Comparison of ENCODE assay signal across 8 mouse cellular contexts in the genomic region with DNA sequence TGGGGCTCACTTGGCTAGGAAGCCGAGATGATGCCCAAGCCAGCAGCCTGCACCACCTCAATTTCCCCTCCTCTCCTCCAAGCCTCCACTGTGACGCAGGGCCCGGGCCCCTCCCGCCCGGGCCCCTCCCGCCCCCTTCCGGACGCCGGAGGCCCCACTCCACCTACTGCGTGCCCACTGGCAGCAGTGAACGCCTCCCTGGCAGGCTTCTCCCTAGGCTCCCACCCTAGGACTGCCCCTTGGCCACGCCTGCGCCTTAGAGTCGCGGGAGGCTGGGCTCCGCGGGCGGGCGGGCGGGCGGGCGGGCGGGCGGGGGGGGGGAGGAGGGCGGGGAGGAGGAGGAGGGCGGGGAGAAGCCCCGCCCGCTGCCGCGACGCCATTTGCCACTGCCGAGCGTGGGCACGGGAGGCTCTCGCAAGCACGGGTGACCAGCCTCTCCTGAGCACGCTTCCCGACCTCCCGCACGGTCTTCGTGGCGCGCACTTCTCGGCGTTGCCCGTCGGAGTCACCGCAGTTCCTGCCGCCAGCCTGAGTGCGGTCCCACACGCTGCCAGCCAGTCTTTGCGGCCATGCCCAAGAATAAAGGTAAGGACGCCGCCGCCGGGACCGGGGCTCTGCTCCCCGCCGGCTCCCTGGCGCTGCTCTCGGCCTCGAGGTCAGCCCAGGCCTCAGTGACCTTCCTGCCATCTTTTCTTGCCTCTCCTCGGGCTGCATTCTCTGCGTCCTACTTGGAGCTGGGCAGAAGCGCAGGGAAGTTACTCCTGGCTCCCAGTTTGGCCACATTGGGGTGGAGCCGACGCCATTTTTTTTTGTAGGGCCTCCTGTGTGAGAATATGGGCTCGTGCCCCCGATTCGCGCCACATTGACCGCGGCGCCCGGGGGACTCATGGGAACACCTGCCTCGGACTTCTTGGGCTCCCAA. TPM values are rescaled to one million over a fixed set of nuclear protein-coding genes. Genes with fewer than 3 reads are reported as not detected.
DNase-seq lines count a peak whose midpoint lies in the region; ATAC-seq lines count a peak whose summit lies in the region.

A gene (plus strand): TSS at position 348 of the 922 bp plus-strand sequence.

- no peaks in the 10 kb centered on the region for H3K27me3 ChIP-seq in hindbrain, embryonic 11.5 days (ENCODE audit: control insufficient read depth, insufficient read depth, low read length)

- peak within 1 kb of the TSS; percentile 58; the same call in 1 of the 2 replicates for H3K27ac ChIP-seq in hindbrain, embryonic 11.5 days (ENCODE audit: low read depth, low read length)

- H3K4me1 ChIP-seq in hindbrain, embryonic 11.5 days (replicated peaks; ENCODE audit: control insufficient read depth, insufficient read depth, low read length), result no peaks in the 10 kb centered on the region

- H3K9ac ChIP-seq in hindbrain, embryonic 11.5 days (ENCODE audit: low read depth, low read length), result peak within 1 kb of the TSS; percentile 62

- no peaks in the 10 kb centered on the region for H3K36me3 ChIP-seq in hindbrain, embryonic 11.5 days (ENCODE audit: control insufficient read depth, insufficient read depth, low read length)

- peak within 1 kb of the TSS; percentile 36 for H3K4me2 ChIP-seq in hindbrain, embryonic 11.5 days (replicated peaks; ENCODE audit: low read depth, low read length)

- WGBS in hindbrain, embryonic 11.5 days, result 22% methylated on average over 37 of the region's 76 CpGs

- peak; percentile 87 for DNase-seq in MN1 (ENCODE audit: low spot score)
- DNase-seq in cerebellum, adult 9-10 months, result peak; percentile 64
- DNase-seq in frontal cortex, adult 2 months (ENCODE audit: extremely low spot score in 1 of 2, low spot score in 1 of 2), result peak; percentile 14 to 48
- DNase-seq in hindbrain, embryonic 11.5 days (ENCODE audit: low spot score), result peak; percentile 69
- DNase-seq in layer of hippocampus, postnatal 10 days (ENCODE audit: low spot score in 2 of 2), result peak; percentile 50 to 58
- peak; percentile 88 for DNase-seq in lung, postnatal 10 days
- peak; percentile 75 for DNase-seq in ovary, postnatal 36 days (ENCODE audit: low spot score)
- DNase-seq in thymus, postnatal 25 days, result peak; percentile 81

- ATAC-seq in hindbrain, embryonic 11.5 days (ENCODE audit: low FRiP score), result peak; percentile 98

- no peaks in the 10 kb centered on the region for H3K9me3 ChIP-seq in hindbrain, embryonic 11.5 days (ENCODE audit: control insufficient read depth, low read length)

- H3K4me3 ChIP-seq in hindbrain, embryonic 11.5 days (ENCODE audit: low read depth, low read length), result peak within 1 kb of the TSS; percentile 63

RNA-seq across cellular contexts. Expression of the gene that starts here (rescaled TPM):
- 53.7 and 59.2 TPM in 2 replicates for polyA plus RNA-seq in frontal cortex, adult 2 months (2012; rRNA removed)
- polyA plus RNA-seq in hindbrain, embryonic 11.5 days (2014; fragmentation: Nextera tagmentation; extraction: Ambion mirVana), result 153 and 161 TPM in 2 replicates
- 100 to 1,000 TPM; 151 to 170 TPM for total RNA-seq in layer of hippocampus, postnatal 10 days (2021)

Comparison
In these comparisons a context has a peak if more than half of its experiments do, and no peak if none do; other contexts are left out.
1. Peak in every context shown above with its lines: DNase-seq, ATAC-seq, H3K4me3 ChIP-seq and H3K27ac ChIP-seq.
2. DNase-seq: peak in every context shown above with its lines; median percentile 88 in lung, postnatal 10 days; 87 in MN1; 81 in thymus, postnatal 25 days; 75 in ovary, postnatal 36 days; 69 in hindbrain, embryonic 11.5 days; 64 in cerebellum, adult 9-10 months; 54 in layer of hippocampus, postnatal 10 days; 31 in frontal cortex, adult 2 months.